Mouse (Mus musculus): ENCODE measurements around the gene B230118H07Rik. TPM values are rescaled to one million over a fixed set of nuclear protein-coding genes. Genes with fewer than 3 reads are reported as not detected.

Gene B230118H07Rik
- polyA plus RNA-seq, 2 experiments, result 4.8 to 21.3 TPM

DNA sequence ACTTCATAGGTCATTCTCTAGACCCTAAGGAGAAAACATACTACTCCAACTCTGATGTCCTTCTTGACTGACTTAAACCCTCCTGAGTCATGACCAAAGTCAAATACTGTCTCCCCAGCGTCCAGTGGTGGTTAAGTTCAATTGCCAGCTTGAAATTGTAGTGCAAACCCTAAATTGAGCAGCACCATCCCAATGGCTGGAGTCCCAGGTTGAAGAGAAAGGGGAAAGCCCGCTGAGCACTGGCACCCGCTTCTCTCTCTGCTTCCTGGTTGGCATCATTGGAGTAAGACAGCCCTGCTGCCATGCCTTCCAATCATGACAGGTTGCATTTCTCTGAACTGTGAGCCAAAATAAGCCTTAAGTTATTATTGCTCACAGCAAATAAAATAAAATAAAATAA, 89.9 kb downstream of the B230118H07Rik start:
- Histone ChIP-seq H3K4me1 (replicated peaks; ENCODE audit: control insufficient read depth in 2 of 2, insufficient read depth in 2 of 2, low read length in 1 of 2) (no peaks in the 10 kb centered on the region), H3K36me3 (replicated peaks; ENCODE audit: control insufficient read depth, insufficient read depth, low read depth) (no peaks in the 10 kb centered on the region), H3K27me3 (ENCODE audit: control insufficient read depth, insufficient read depth, low read length) (no peaks in the 10 kb centered on the region), H3K9ac (replicated peaks) (no peak overlapping the region), H3K4me3 (ENCODE audit: insufficient read depth in 1 of 2, low read depth in 2 of 2, low read length in 2 of 2) (no peak overlapping the region), H3K27ac (no peak overlapping the region), H3K4me2 (ENCODE audit: low read depth) (no peak overlapping the region), H3K9me3 (ENCODE audit: control insufficient read depth, low read length) (no peaks in the 10 kb centered on the region)
- WGBS (ENCODE audit: insufficient replicate concordance), result 60% methylated on average over 3 of the region's 3 CpGs
- TF ChIP-seq EP300 (IDR thresholded peaks at IDR 0.05; ENCODE audit: low read depth), result no peak
- TF ChIP-seq CTCF (IDR thresholded peaks at IDR 0.05; ENCODE audit: low read depth), result no peak
- ATAC-seq (ENCODE audit: insufficient read depth), result no peak
- DNase-seq (ENCODE audit: low read depth in 3 of 3, low spot score in 3 of 3), result no peak

- 76% methylated on average over 1 of the region's 1 CpGs for WGBS (ENCODE audit: insufficient replicate concordance)
- no peak for TF ChIP-seq EP300 (IDR thresholded peaks at IDR 0.05; ENCODE audit: low read depth)
- no peak for TF ChIP-seq CTCF (IDR thresholded peaks at IDR 0.05; ENCODE audit: low read depth)
- ATAC-seq (ENCODE audit: insufficient read depth), result no peak
These were observed 93.4 kb downstream of the B230118H07Rik start for GRCm38 (mm10) chr2:101555886-101556285.

DNA sequence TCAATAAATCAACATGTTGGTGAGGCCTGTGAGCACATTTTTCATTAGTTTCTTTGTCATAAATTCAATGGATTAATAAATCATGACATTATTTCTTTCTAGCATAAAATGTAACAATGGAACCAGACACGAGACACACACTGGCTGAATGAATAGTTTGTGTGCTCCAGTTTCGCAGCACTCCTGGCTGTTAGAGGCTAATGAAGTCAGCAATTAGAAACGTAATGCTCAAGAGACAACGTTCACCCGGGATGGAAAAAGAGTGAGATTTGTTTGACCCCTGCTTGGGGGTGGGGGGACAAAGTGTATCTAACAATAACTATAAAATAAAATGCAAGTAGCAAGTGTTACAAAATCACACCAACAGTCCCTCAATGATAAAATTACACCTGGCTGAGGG, 95.5 kb downstream of the B230118H07Rik start:
- Histone ChIP-seq H3K36me3 (replicated peaks; ENCODE audit: control insufficient read depth, insufficient read depth, low read depth) (no peaks in the 10 kb centered on the region), H3K27ac (no peak overlapping the region), H3K9me3 (ENCODE audit: control insufficient read depth, low read length) (no peaks in the 10 kb centered on the region), H3K4me2 (ENCODE audit: low read depth) (no peak overlapping the region), H3K4me3 (ENCODE audit: insufficient read depth in 1 of 2, low read depth in 2 of 2, low read length in 2 of 2) (no peak overlapping the region), H3K9ac (replicated peaks) (no peak overlapping the region), H3K27me3 (ENCODE audit: control insufficient read depth, insufficient read depth, low read length) (no peaks in the 10 kb centered on the region), H3K4me1 (replicated peaks; ENCODE audit: control insufficient read depth in 2 of 2, insufficient read depth in 2 of 2, low read length in 1 of 2) (no peaks in the 10 kb centered on the region)
- DNase-seq (ENCODE audit: low read depth in 3 of 3, low spot score in 3 of 3), result no peak
- ATAC-seq (ENCODE audit: insufficient read depth), result no peak
- TF ChIP-seq EP300 (IDR thresholded peaks at IDR 0.05; ENCODE audit: low read depth) (no peak), CTCF (IDR thresholded peaks at IDR 0.05; ENCODE audit: low read depth) (no peak)
- 64% methylated on average over 5 of the region's 5 CpGs for WGBS (ENCODE audit: insufficient replicate concordance)

More at GRCm38 (mm10) chr2:101555886-101556285, 93.4 kb downstream of the B230118H07Rik start:
- Histone ChIP-seq H3K27ac (no peak overlapping the region), H3K9ac (replicated peaks) (no peak overlapping the region), H3K9me3 (ENCODE audit: control insufficient read depth, low read length) (no peaks in the 10 kb centered on the region), H3K4me1 (replicated peaks; ENCODE audit: control insufficient read depth in 2 of 2, insufficient read depth in 2 of 2, low read length in 1 of 2) (no peaks in the 10 kb centered on the region), H3K27me3 (ENCODE audit: control insufficient read depth, insufficient read depth, low read length) (no peaks in the 10 kb centered on the region), H3K4me3 (ENCODE audit: insufficient read depth in 1 of 2, low read depth in 2 of 2, low read length in 2 of 2) (no peak overlapping the region), H3K36me3 (replicated peaks; ENCODE audit: control insufficient read depth, insufficient read depth, low read depth) (no peaks in the 10 kb centered on the region), H3K4me2 (ENCODE audit: low read depth) (no peak overlapping the region)
- no peak for DNase-seq (ENCODE audit: low read depth in 3 of 3, low spot score in 3 of 3)

GRCm38 (mm10) chr2:101552301-101552700, 97.0 kb downstream of the B230118H07Rik start:
- H3K36me3 ChIP-seq (replicated peaks; ENCODE audit: control insufficient read depth, insufficient read depth, low read depth), result no peaks in the 10 kb centered on the region
- ATAC-seq (ENCODE audit: insufficient read depth), result no peak
- no peaks in the 10 kb centered on the region for H3K4me1 ChIP-seq (replicated peaks; ENCODE audit: control insufficient read depth in 2 of 2, insufficient read depth in 2 of 2, low read length in 1 of 2)
- no peak overlapping the region for H3K9ac ChIP-seq (replicated peaks)
- no peak overlapping the region for H3K4me2 ChIP-seq (ENCODE audit: low read depth)
- H3K27me3 ChIP-seq (ENCODE audit: control insufficient read depth, insufficient read depth, low read length), result no peaks in the 10 kb centered on the region
- no peaks in the 10 kb centered on the region for H3K9me3 ChIP-seq (ENCODE audit: control insufficient read depth, low read length)
- H3K27ac ChIP-seq, result no peak overlapping the region
- WGBS (ENCODE audit: insufficient replicate concordance), result 77% methylated on average over 8 of the region's 8 CpGs
- no peak for TF ChIP-seq CTCF (IDR thresholded peaks at IDR 0.05; ENCODE audit: low read depth)
- no peak for DNase-seq (ENCODE audit: low read depth in 3 of 3, low spot score in 3 of 3)
- H3K4me3 ChIP-seq (ENCODE audit: insufficient read depth in 1 of 2, low read depth in 2 of 2, low read length in 2 of 2), result no peak overlapping the region

DNA sequence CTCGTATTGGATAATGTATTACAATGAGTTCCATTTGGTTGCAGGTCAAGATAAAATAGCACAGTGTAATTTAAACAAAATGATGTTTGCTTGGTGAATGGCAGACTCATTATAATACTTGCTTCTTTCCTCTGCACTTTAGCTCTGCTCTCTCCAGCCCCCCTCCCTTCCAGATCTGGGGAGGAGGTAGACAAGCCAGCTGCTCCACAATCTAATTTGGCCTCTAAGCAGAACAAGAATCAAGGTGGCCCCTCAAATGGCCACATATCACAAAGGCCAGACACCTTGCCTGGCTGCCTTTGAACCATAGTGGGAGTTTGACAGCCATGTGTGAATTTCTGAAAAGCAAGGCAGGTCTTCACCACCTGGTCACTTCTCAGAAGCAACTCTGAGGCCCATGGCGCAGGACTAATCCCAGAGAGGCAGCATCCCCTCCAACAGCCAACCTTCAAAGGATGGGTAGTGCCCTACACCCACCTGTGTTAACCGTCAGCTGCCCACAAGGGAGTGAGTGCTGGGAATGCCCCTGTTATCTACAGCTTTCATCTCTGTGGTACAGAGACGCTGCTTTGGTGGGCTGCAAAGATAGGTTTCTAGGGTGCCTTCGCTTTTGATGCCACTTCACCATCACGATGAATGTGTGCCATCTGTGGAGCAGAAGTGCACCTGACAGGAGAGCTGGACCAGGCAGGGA, 98.2 kb downstream of the B230118H07Rik start:
- Histone ChIP-seq H3K27ac (no peak overlapping the region), H3K27me3 (ENCODE audit: control insufficient read depth, insufficient read depth, low read length) (no peaks in the 10 kb centered on the region), H3K4me3 (ENCODE audit: insufficient read depth in 1 of 2, low read depth in 2 of 2, low read length in 2 of 2) (no peak overlapping the region), H3K36me3 (replicated peaks; ENCODE audit: control insufficient read depth, insufficient read depth, low read depth) (no peaks in the 10 kb centered on the region), H3K4me1 (replicated peaks; ENCODE audit: control insufficient read depth in 2 of 2, insufficient read depth in 2 of 2, low read length in 1 of 2) (no peaks in the 10 kb centered on the region), H3K9ac (replicated peaks) (no peak overlapping the region), H3K4me2 (ENCODE audit: low read depth) (no peak overlapping the region), H3K9me3 (ENCODE audit: control insufficient read depth, low read length) (no peaks in the 10 kb centered on the region)
- 45% methylated on average over 6 of the region's 6 CpGs for WGBS (ENCODE audit: insufficient replicate concordance)
- no peak for DNase-seq (ENCODE audit: low read depth in 3 of 3, low spot score in 3 of 3)
- no peak for ATAC-seq (ENCODE audit: insufficient read depth)
- TF ChIP-seq EP300 (IDR thresholded peaks at IDR 0.05; ENCODE audit: low read depth) (no peak), CTCF (IDR thresholded peaks at IDR 0.05; ENCODE audit: low read depth) (no peak)

Measured in liver, embryonic 14.5 days (tissue).